In the genomic region with DNA sequence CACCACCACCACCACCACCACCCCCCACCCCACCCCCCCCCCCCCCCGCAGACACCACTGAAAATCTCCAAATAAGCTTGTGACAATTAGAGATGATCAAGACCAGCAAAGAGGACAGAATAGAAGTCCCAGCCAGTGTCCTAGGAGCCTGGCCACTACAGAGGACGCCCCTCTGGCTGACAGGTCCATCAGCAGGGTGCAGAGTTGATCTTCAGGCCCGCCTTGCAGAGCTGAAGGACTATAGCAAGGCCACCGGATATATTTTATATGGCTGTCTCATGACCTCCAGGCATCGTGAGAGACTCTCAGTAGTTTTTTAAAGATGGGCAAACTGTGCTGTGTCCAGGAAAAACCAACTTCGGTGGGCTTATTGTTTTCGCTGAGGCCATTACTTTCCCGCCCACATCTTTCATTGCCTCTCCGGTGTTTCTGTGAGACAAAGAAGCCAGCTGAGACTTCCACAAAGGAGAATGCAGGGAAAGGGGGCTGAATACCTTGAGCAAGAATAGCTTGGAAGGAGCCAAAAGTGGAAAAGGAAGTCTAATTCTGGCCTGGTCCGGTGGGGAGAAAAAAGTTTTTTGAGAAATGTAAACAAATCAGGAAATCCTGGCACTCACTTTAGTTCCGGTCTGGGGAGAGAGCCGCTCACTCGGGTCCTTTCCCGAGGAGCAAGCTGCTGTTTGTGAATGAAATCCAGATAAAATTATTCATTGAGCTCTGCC, we compare ENCODE assay signal across 7 mouse cellular contexts.
DNase-seq lines count a peak whose midpoint lies in the region; ATAC-seq lines count a peak whose summit lies in the region.

No protein-coding gene starts in this region.

- peak overlapping the region; percentile 42 for H3K4me2 ChIP-seq in embryonic facial prominence, embryonic 15.5 days (replicated peaks)
- peak overlapping the region; percentile 66 for H3K4me2 ChIP-seq in heart, embryonic 16.5 days (ENCODE audit: low read depth, low read length)
- H3K4me2 ChIP-seq in midbrain, embryonic 11.5 days, result peak overlapping the region; percentile 37

- peak; percentile 66 for DNase-seq in kidney, postnatal 14 days
- DNase-seq in midbrain, embryonic 11.5 days (ENCODE audit: low spot score, missing footprints), result peak; percentile 95
- DNase-seq in layer of hippocampus, adult 9-11 months, result no peak
- no peak for DNase-seq in layer of hippocampus, postnatal 25 days (ENCODE audit: extremely low spot score in 1 of 2, low spot score in 1 of 2)

- H3K36me3 ChIP-seq in embryonic facial prominence, embryonic 15.5 days, result no peaks in the 10 kb centered on the region
- no peaks in the 10 kb centered on the region for H3K36me3 ChIP-seq in heart, embryonic 16.5 days (ENCODE audit: control insufficient read depth, insufficient read depth)
- H3K36me3 ChIP-seq in midbrain, embryonic 11.5 days (ENCODE audit: control insufficient read depth, insufficient read depth, low read length), result no peaks in the 10 kb centered on the region

- H3K9me3 ChIP-seq in embryonic facial prominence, embryonic 15.5 days (replicated peaks), result no peaks in the 10 kb centered on the region
- H3K9me3 ChIP-seq in heart, embryonic 16.5 days (replicated peaks; ENCODE audit: control insufficient read depth, low read length), result no peaks in the 10 kb centered on the region
- no peaks in the 10 kb centered on the region for H3K9me3 ChIP-seq in midbrain, embryonic 11.5 days (ENCODE audit: control insufficient read depth, low read length)

- peaks cover 15% of the 10 kb centered on the region; the same call in 1 of the 2 replicates for H3K4me1 ChIP-seq in embryonic facial prominence, embryonic 15.5 days
- peaks cover 3% of the 10 kb centered on the region; the same call in 1 of the 2 replicates for H3K4me1 ChIP-seq in heart, embryonic 16.5 days (ENCODE audit: control insufficient read depth, insufficient read depth, low read length)
- H3K4me1 ChIP-seq in midbrain, embryonic 11.5 days (ENCODE audit: control insufficient read depth, insufficient read depth, low read length), result peaks cover 25% of the 10 kb centered on the region

- 15% methylated on average over 14 of the region's 14 CpGs for whole genome bisulfite sequencing in embryonic facial prominence, embryonic 15.5 days
- WGBS in heart, embryonic 16.5 days, result 15% methylated on average over 13 of the region's 14 CpGs
- WGBS in midbrain, embryonic 11.5 days, result 7% methylated on average over 14 of the region's 14 CpGs

- peak; percentile 57 for ATAC-seq in embryonic facial prominence, embryonic 15.5 days (ENCODE audit: insufficient number of reproducible peaks, low FRiP score, low TSS enrichment, low read depth)
- no peak; the same call in 1 of the 2 replicates for ATAC-seq in heart, embryonic 16.5 days (replicated peaks; ENCODE audit: extremely low read depth, insufficient read depth, low FRiP score)
- peak; percentile 47 for ATAC-seq in midbrain, embryonic 11.5 days (ENCODE audit: low FRiP score)
- no peak for ATAC-seq in megakaryocyte, adult 5-6 weeks (ENCODE audit: poor library complexity, severe bottlenecking)

- H3K27ac ChIP-seq in embryonic facial prominence, embryonic 15.5 days (replicated peaks), result 0 out of 2 replicates have a peak overlapping the region, but pooled peaks have one; percentile 1
- no peak overlapping the region for H3K27ac ChIP-seq in heart, embryonic 16.5 days (ENCODE audit: low read length)
- peak overlapping the region; percentile 1; the same call in 1 of the 2 replicates for H3K27ac ChIP-seq in midbrain, embryonic 11.5 days (ENCODE audit: low read depth, low read length)

- H3K27me3 ChIP-seq in embryonic facial prominence, embryonic 15.5 days, result no peaks in the 10 kb centered on the region
- no peaks in the 10 kb centered on the region; the same call in 1 of the 2 replicates for H3K27me3 ChIP-seq in heart, embryonic 16.5 days (ENCODE audit: control insufficient read depth, insufficient read depth, low read length)
- no peaks in the 10 kb centered on the region for H3K27me3 ChIP-seq in midbrain, embryonic 11.5 days (ENCODE audit: control insufficient read depth, insufficient read depth, low read length)

- peak overlapping the region; percentile 17; the same call in 1 of the 2 replicates for H3K4me3 ChIP-seq in embryonic facial prominence, embryonic 15.5 days (replicated peaks)
- H3K4me3 ChIP-seq in heart, embryonic 16.5 days (ENCODE audit: low read length), result peak overlapping the region; percentile 37
- H3K4me3 ChIP-seq in midbrain, embryonic 11.5 days (ENCODE audit: low read depth, low read length), result peak overlapping the region; percentile 2; the same call in 1 of the 2 replicates

- no peak overlapping the region for H3K9ac ChIP-seq in embryonic facial prominence, embryonic 15.5 days
- H3K9ac ChIP-seq in heart, embryonic 16.5 days (ENCODE audit: low read length), result peak overlapping the region; percentile 42
- peak overlapping the region; percentile 18 for H3K9ac ChIP-seq in midbrain, embryonic 11.5 days (ENCODE audit: low read length)

Comparison
In these comparisons a context has a peak if more than half of its experiments do, and no peak if none do; other contexts are left out.
1. ATAC-seq: peak in embryonic facial prominence, embryonic 15.5 days (single experiment) and midbrain, embryonic 11.5 days (single experiment); none in heart, embryonic 16.5 days (single experiment) and megakaryocyte, adult 5-6 weeks (single experiment).
2. DNase-seq: peak in kidney, postnatal 14 days (single experiment) and midbrain, embryonic 11.5 days (single experiment); none in layer of hippocampus, adult 9-11 months (single experiment) and layer of hippocampus, postnatal 25 days (0 of 2).
3. Peak in every context shown above with its lines, with median percentiles within 50 percentile points of each other: H3K4me2 ChIP-seq and H3K4me3 ChIP-seq.